Mouse (Mus musculus) hindbrain, embryonic 11.5 days (tissue): ENCODE data around the gene Zscan2. TPM values are rescaled to one million over a fixed set of nuclear protein-coding genes. Genes with fewer than 3 reads are reported as not detected.

Experiments
- ATAC-seq: fragments of 200-750 bp; cut with Nextera tagmentation; 2 replicates; pipeline ENCODE4 v1.8.0; 2017; ENCODE audit warnings: mild to moderate bottlenecking, moderate TSS enrichment, moderate library complexity; ENCODE audit not compliant: low FRiP score
- DNase-seq: peaks from one replicate; pipeline ENCODE4 v3.0.0-alpha.2; 2015; ENCODE audit warnings: low spot score
- H3K27ac ChIP-seq: fragments of 300-500 bp; sonication (generic); 2 replicates; pipeline ENCODE4 v1.5.1; 2014; ENCODE audit warnings: mild to moderate bottlenecking, low read depth, low read length
- H3K27me3 ChIP-seq: fragments of 300-500 bp; sonication (generic); 2 replicates; pipeline ENCODE4 v1.6.1; 2014; ENCODE audit warnings: mild to moderate bottlenecking, low read length, moderate library complexity, mixed read lengths; ENCODE audit not compliant: control insufficient read depth, insufficient read depth
- H3K36me3 ChIP-seq: fragments of 300-500 bp; sonication (generic); 2 replicates; pipeline ENCODE4 v1.6.1; 2014; ENCODE audit warnings: mild to moderate bottlenecking, low read length, moderate library complexity, mixed read lengths; ENCODE audit not compliant: control insufficient read depth, insufficient read depth
- H3K4me1 ChIP-seq: fragments of 300-500 bp; sonication (generic); replicated peaks from 2 replicates; pipeline ENCODE4 v1.6.1; 2014; ENCODE audit warnings: low read length, mixed read lengths; ENCODE audit not compliant: control insufficient read depth, insufficient read depth
- H3K4me2 ChIP-seq: fragments of 300-500 bp; sonication (generic); replicated peaks from 2 replicates; pipeline ENCODE4 v1.6.1; 2014; ENCODE audit warnings: mild to moderate bottlenecking, low read depth, low read length
- H3K4me3 ChIP-seq: fragments of 300-500 bp; sonication (generic); 2 replicates; pipeline ENCODE4 v1.5.1; 2014; ENCODE audit warnings: low read depth, low read length
- H3K9ac ChIP-seq: fragments of 300-500 bp; sonication (generic); 2 replicates; pipeline ENCODE4 v1.6.1; 2014; ENCODE audit warnings: low read depth, low read length
- H3K9me3 ChIP-seq: fragments of 300-500 bp; sonication (generic); 2 replicates; pipeline ENCODE4 v1.6.1; 2016; ENCODE audit warnings: low read length; ENCODE audit not compliant: control insufficient read depth
- WGBS: fragments of 180-500 bp; shearing (Covaris S2); extraction: QIAGEN DNeasy Blood & Tissue Kit; methylation state at CpG from one replicate; pipeline ENCODE4 v1.1.7; 2014; 5-methylcytosine and 5-hydroxymethylcytosine counted together
- polyA plus RNA-seq: library from polyadenylated mRNA; unstranded; fragments of >200 nt; fragmentation: Nextera tagmentation; extraction: Ambion mirVana; gene quantifications from 2 replicates; pipeline ENCODE4 v1.2.1, GENCODE M21; 2014

The Zscan2 gene
- polyA plus RNA-seq, 1 experiment from 2014 or later: 4.8 TPM

DNA sequence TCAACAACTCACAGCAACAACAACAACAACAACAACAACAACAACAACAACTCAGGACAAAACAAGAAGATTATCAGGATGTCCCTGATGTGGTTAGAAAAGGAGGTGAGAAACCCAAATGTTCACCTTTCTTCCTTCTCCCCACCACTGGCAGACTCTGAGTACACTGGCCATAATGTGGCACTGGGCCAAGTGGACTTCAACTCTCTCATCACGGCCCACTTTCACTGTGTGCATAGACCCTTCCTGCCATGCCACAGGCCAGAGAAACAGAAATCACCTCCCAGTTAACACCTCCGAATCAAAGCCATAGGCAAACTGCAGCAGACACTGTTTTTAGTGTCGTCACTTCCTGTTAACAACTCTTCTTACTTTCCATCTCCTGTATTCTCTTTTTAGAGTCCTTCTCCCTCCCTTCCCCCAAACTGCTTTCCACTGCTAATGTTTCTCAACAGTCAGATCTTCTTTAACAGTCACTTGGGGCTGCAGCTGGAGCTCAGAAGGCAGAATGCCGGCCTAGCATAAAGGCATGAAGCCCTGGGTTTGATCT is 57.3 kb downstream of the Zscan2 start:
- Histone ChIP-seq H3K4me1 (no peaks in the 10 kb centered on the region), H3K27ac (no peak overlapping the region), H3K9me3 (no peaks in the 10 kb centered on the region), H3K9ac (no peak overlapping the region), H3K4me2 (no peak overlapping the region), H3K36me3 (no peaks in the 10 kb centered on the region; the same call in 1 of the 2 replicates), H3K4me3 (no peak overlapping the region), H3K27me3 (no peaks in the 10 kb centered on the region)
- 84% methylated on average over 4 of the region's 4 CpGs for WGBS
- ATAC-seq (no peak), DNase-seq (no peak)

DNA sequence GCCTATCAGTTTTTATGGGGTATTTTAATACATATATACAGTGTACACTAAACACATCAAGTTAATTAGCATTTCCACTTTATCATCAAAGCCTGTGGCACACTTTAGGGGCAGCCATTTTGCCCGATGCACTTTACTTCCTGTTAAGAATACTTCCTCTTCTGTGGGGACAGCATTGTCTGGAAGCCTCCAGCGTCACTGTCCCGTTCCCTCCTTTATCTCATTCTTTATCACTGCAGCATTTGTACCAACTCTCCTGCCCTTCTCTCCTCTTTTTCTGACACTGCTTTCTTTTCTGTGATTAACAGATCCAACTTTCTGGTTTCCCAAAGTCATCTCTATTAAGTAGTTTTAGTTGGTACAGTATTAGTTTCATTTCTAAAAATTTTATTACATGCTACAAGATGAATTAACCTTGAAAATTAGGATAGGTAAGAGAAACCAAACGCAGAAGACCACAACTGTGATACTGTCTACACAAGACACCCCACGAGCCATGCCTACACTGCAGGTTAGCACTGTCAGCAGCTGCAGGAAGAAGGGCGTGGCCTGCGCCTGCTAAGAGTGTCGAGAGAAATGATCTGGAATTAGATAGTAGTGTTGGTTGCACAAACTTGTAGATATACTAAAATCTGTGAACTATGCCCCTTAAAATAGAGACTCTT is 58.4 kb downstream of the Zscan2 start:
- Histone ChIP-seq H3K4me1 (no peaks in the 10 kb centered on the region), H3K9me3 (no peaks in the 10 kb centered on the region), H3K4me2 (no peak overlapping the region), H3K27me3 (no peaks in the 10 kb centered on the region), H3K9ac (no peak overlapping the region), H3K36me3 (no peaks in the 10 kb centered on the region; the same call in 1 of the 2 replicates), H3K27ac (no peak overlapping the region), H3K4me3 (no peak overlapping the region)
- ATAC-seq: no peak
- 89% methylated on average over 8 of the region's 8 CpGs for WGBS
- no peak for DNase-seq

DNA sequence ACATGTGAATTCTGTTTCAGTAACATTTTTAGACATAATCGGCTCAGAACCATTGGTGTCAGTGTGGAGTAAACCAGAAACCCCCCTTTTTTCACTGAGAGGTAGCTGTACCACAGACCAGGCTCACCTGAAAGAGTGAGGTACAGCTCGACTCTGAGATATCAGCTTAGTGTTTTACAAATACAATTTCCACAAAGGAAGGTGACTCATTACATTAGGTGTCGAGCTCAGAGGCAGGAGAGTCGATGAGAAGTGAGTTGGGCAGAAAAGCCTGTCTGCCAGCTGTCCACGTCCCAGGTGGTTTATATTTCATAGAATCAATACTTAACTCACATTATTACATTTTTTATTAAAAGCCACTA is 58.9 kb downstream of the Zscan2 start:
- ATAC-seq: no peak
- Histone ChIP-seq H3K36me3 (no peaks in the 10 kb centered on the region; the same call in 1 of the 2 replicates), H3K9me3 (no peaks in the 10 kb centered on the region), H3K4me1 (no peaks in the 10 kb centered on the region), H3K27me3 (no peaks in the 10 kb centered on the region), H3K27ac (no peak overlapping the region), H3K9ac (no peak overlapping the region), H3K4me3 (no peak overlapping the region), H3K4me2 (no peak overlapping the region)
- DNase-seq: no peak
- WGBS: 95% methylated on average over 5 of the region's 5 CpGs

DNA sequence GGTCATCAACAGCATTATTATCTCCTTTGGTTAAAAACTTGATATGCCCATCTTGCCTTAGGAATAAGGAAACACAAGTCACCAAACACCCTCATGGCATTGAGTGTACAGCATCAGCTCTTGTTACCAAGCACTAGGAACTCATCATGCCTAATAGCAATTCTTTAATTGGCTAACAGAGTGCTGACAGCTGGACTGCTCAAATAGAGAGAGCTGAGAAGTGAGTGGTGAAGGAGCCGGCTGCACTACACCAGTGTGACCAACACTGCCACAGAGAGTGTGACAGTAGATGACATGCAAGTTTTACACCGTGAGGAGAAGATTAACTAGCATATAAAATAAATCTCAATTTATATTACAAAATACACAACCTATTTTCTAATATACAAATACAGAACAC is 62.4 kb downstream of the Zscan2 start:
- Histone ChIP-seq H3K9ac (no peak overlapping the region), H3K36me3 (peaks cover 6% of the 10 kb centered on the region; the same call in 1 of the 2 replicates), H3K9me3 (no peaks in the 10 kb centered on the region), H3K27ac (no peak overlapping the region), H3K4me3 (no peak overlapping the region), H3K4me1 (no peaks in the 10 kb centered on the region), H3K4me2 (no peak overlapping the region), H3K27me3 (no peaks in the 10 kb centered on the region)
- DNase-seq (no peak), ATAC-seq (no peak)
- WGBS: 96% methylated on average over 2 of the region's 2 CpGs

Other genes starting within 250 kb of the Zscan2 start
- gene Crtc3, start 172.0 kb upstream of the Zscan2 start, polyA plus RNA-seq: 9.9 and 11.1 TPM in 2 replicates
- 27.1 and 29.1 TPM in 2 replicates for gene Iqgap1, start 34.9 kb upstream of the Zscan2 start, polyA plus RNA-seq
- 38.3 and 41.4 TPM in 2 replicates for gene Wdr73, start 40.3 kb downstream of the Zscan2 start, polyA plus RNA-seq
- 6.7 and 7.0 TPM in 2 replicates for gene Nmb, start 44.2 kb downstream of the Zscan2 start, polyA plus RNA-seq
- gene Sec11a, start 86.9 kb downstream of the Zscan2 start, polyA plus RNA-seq: 212 and 221 TPM in 2 replicates
- gene Zfp592, start 132.8 kb downstream of the Zscan2 start, polyA plus RNA-seq: 11.4 and 12.2 TPM in 2 replicates
- gene Alpk3, start 196.7 kb downstream of the Zscan2 start, polyA plus RNA-seq: 0.13 and 0.14 TPM in 2 replicates